Mouse (Mus musculus) liver, embryonic 16.5 days (tissue): ENCODE data around the gene Tmem223. TPM values are rescaled to one million over a fixed set of nuclear protein-coding genes. Genes with fewer than 3 reads are reported as not detected.

Experiments used
- ATAC-seq: fragments of 200-750 bp; cut with Nextera tagmentation; 2 replicates; pipeline ENCODE4 v1.8.0; 2017; ENCODE audit warnings: low read depth, mild to moderate bottlenecking, moderate number of reproducible peaks, moderate library complexity
- H3K27ac ChIP-seq: fragments of 300-500 bp; sonication (generic); 2 replicates; pipeline ENCODE4 v1.5.1; 2014; ENCODE audit warnings: mild to moderate bottlenecking, low read length
- H3K27me3 ChIP-seq: fragments of 300-500 bp; sonication (generic); 2 replicates; pipeline ENCODE4 v1.6.1; 2014; ENCODE audit warnings: low read depth, low read length, mixed read lengths; ENCODE audit not compliant: control insufficient read depth, insufficient read depth
- H3K36me3 ChIP-seq: fragments of 300-500 bp; sonication (generic); 2 replicates; pipeline ENCODE4 v1.6.1; 2014; ENCODE audit warnings: mild to moderate bottlenecking; ENCODE audit not compliant: control insufficient read depth, insufficient read depth
- H3K4me1 ChIP-seq: fragments of 300-500 bp; sonication (generic); 2 replicates; pipeline ENCODE4 v1.6.1; 2014; ENCODE audit warnings: low read depth, low read length, mixed read lengths; ENCODE audit not compliant: control insufficient read depth
- H3K4me2 ChIP-seq: fragments of 300-500 bp; sonication (generic); 2 replicates; pipeline ENCODE4 v1.6.1; 2014; ENCODE audit warnings: low read depth, low read length, mixed read lengths
- H3K4me3 ChIP-seq: fragments of 300-500 bp; sonication (generic); 2 replicates; pipeline ENCODE4 v1.5.1; 2014; ENCODE audit warnings: low read depth, mild to moderate bottlenecking, low read length
- H3K9ac ChIP-seq: fragments of 300-500 bp; sonication (generic); 2 replicates; pipeline ENCODE4 v1.6.1; 2014; ENCODE audit warnings: low read depth, low read length
- H3K9me3 ChIP-seq: fragments of 300-500 bp; sonication (generic); replicated peaks from 2 replicates; pipeline ENCODE4 v1.6.1; 2016; ENCODE audit warnings: low read length; ENCODE audit not compliant: control insufficient read depth
- WGBS: fragments of 180-500 bp; shearing (Covaris S2); extraction: QIAGEN DNeasy Blood & Tissue Kit; methylation state at CpG from one replicate; pipeline ENCODE4 v1.1.7; 2014; ENCODE audit not compliant: insufficient replicate concordance; 5-methylcytosine and 5-hydroxymethylcytosine counted together
- polyA plus RNA-seq: library from polyadenylated mRNA; unstranded; fragments of >200 nt; fragmentation: Nextera tagmentation; extraction: Ambion mirVana; gene quantifications from 2 replicates; pipeline ENCODE4 v1.2.1, GENCODE M21; 2015

Gene Tmem223
- polyA plus RNA-seq, 1 experiment from 2014 or later: 50.9 TPM

DNA sequence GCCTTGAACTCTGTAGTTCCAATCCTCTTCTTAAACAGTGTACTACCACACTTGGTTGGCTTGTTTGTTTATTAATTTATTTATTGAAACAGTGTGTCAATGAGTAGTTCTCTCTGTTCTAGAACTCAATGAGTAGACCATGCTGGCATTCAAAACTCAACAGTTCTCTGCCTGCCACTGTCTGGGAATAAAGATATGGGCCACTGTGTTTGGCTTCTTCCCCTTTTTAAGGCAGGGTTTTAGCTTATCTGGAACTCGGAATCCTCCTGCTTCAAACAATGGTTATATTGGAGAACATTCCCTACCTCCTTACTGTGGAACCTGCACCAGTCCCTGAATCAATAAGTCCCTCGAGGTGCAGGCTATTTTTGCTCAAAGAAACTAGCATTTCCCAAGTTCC lies 11.9 kb upstream of the Tmem223 start:
- H3K9ac ChIP-seq: peak overlapping the region; percentile 52
- H3K4me2 ChIP-seq: peak overlapping the region; percentile 71
- H3K4me1 ChIP-seq: peaks cover 25% of the 10 kb centered on the region
- H3K27ac ChIP-seq: 0 out of 2 replicates have a peak overlapping the region, but pooled peaks have one; percentile 7
- H3K27me3 ChIP-seq: no peaks in the 10 kb centered on the region
- H3K4me3 ChIP-seq: peak overlapping the region; percentile 98
- no peak for ATAC-seq
- peaks cover 27% of the 10 kb centered on the region for H3K36me3 ChIP-seq
- 29% methylated on average over 2 of the region's 2 CpGs for WGBS
- no peaks in the 10 kb centered on the region for H3K9me3 ChIP-seq

DNA sequence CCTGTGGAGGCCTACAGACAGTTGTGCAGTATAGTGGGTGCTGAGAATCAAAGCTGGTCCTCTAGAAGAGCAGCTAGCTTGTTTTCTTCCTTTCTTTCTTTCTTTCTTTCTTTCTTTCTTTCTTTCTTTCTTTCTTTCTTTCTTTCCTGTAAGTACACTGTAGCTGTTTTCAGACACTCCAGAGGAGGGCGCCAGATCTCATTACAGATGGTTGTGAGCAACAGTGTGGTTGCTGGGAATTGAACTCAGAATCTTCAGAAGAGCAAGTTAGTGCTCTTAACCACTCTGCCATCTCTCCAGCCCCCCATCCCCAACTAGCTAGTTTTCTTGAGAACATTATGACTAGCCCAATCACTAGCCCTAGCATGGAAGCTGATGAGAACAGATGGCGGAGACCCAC lies 10.0 kb upstream of the Tmem223 start:
- no peak overlapping the region for H3K9ac ChIP-seq
- H3K9me3 ChIP-seq: 0 out of 2 replicates have a peak, but pooled peaks cover 3% of the 10 kb centered on the region
- no peak overlapping the region for H3K27ac ChIP-seq
- ATAC-seq: no peak
- H3K36me3 ChIP-seq: peaks cover 33% of the 10 kb centered on the region
- H3K27me3 ChIP-seq: no peaks in the 10 kb centered on the region
- H3K4me3 ChIP-seq: no peak overlapping the region
- H3K4me1 ChIP-seq: peaks cover 18% of the 10 kb centered on the region
- H3K4me2 ChIP-seq: no peak overlapping the region
- WGBS: 73% methylated on average over 2 of the region's 2 CpGs

DNA sequence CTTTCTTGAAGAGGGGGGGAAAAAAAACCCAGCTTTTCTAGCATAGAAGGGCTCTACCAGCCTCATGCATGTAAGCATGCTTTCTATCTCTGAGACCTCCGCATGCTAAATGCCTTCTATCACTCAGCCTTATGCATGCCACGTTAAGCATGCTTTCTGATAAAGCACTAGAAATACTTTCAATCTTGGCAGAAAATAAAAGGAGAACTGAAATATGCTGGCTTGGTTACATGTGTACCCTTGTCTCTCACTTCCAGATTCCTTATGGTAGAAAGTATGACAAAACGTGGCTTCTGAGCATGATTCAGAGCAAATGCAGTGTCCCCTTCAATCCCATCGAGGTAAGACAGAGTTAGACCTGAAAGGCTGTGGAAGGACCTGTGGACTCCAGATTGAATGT lies 7.5 kb upstream of the Tmem223 start:
- WGBS: 82% methylated on average over 4 of the region's 4 CpGs
- H3K9ac ChIP-seq: no peak overlapping the region
- H3K4me1 ChIP-seq: peaks cover 8% of the 10 kb centered on the region
- H3K9me3 ChIP-seq: 0 out of 2 replicates have a peak, but pooled peaks cover 3% of the 10 kb centered on the region
- H3K4me2 ChIP-seq: no peak overlapping the region
- H3K4me3 ChIP-seq: no peak overlapping the region
- no peak for ATAC-seq
- no peaks in the 10 kb centered on the region for H3K27me3 ChIP-seq
- no peak overlapping the region for H3K27ac ChIP-seq
- H3K36me3 ChIP-seq: peaks cover 56% of the 10 kb centered on the region

DNA sequence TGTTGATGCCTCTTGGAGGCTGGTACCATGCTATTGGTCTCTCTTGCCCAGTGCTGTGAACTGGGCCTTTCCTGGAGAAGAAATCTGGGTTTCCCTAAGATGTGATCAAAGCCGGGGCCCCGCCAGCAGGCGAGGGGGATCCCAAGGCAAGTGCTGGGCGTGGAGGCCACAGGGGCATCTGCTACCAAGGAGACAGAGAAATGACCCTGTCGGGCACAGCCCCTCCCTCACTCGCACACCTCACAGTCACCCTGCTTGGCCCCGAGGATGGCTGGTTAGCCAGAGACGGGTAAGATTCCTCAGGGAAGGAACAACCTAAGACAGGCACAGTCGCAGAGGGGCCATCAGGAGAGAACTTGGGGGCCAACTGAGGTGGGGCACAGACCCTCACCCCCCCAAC lies 5.2 kb upstream of the Tmem223 start:
- Histone ChIP-seq H3K4me3 (no peak overlapping the region), H3K9me3 (0 out of 2 replicates have a peak, but pooled peaks cover 3% of the 10 kb centered on the region), H3K27ac (no peak overlapping the region), H3K36me3 (peaks cover 74% of the 10 kb centered on the region), H3K4me1 (peaks cover 4% of the 10 kb centered on the region), H3K4me2 (no peak overlapping the region), H3K27me3 (no peaks in the 10 kb centered on the region), H3K9ac (no peak overlapping the region)
- 88% methylated on average over 9 of the region's 9 CpGs for WGBS
- no peak for ATAC-seq

DNA sequence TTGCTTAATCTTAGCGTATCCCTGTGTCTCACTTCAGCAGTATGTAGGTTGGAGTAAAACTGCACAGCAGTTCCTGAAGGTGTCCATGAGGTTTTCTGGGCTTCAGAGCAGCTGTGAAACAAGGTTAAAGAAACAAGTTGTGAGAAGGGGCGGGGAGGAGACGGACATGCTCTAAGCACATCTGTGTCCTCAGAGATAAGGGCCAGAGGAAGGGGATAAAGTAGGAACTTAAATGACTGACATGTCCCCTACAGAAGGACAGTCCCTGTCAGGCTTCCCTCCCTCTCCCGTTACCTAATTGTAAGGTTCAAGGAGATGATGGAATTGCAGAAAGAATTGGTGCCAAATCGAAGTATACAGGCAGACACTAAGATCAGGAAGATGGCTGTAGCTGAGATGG lies 2.2 kb downstream of the Tmem223 start:
- H3K27ac ChIP-seq: peak overlapping the region; percentile 100

DNA sequence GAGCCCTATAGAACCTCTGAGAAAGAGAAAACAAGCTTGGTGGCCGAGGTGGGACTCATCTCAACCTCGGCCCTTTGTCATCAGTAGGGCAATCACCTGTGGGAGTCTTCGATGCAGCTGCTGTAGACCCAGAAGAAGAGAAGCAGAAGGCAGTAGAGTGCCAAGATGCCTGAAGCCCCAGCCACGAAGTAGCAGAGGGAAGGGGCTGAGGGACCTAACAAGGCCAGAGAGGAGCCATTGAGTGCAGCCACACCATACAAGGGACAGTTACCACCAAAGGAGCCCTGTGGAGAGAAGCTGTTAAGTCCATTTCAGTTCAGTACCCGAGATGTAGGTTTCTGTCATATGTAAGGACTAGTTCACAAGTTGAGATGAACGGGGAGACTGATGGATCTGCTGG lies 2.6 kb downstream of the Tmem223 start:
- no peaks in the 10 kb centered on the region for H3K27me3 ChIP-seq
- peaks cover 19% of the 10 kb centered on the region for H3K36me3 ChIP-seq
- peak overlapping the region; percentile 98 for H3K9ac ChIP-seq
- no peaks in the 10 kb centered on the region for H3K9me3 ChIP-seq
- peak overlapping the region; percentile 96 for H3K4me2 ChIP-seq
- H3K4me1 ChIP-seq: peaks cover 40% of the 10 kb centered on the region
- peak overlapping the region; percentile 81 for H3K4me3 ChIP-seq
- peak overlapping the region; percentile 100 for H3K27ac ChIP-seq
- 19% methylated on average over 6 of the region's 6 CpGs for WGBS
- ATAC-seq: no peak

More for the DNA sequence above, 2.2 kb downstream of the Tmem223 start:
- ATAC-seq: peak; percentile 36
- Histone ChIP-seq H3K9me3 (no peaks in the 10 kb centered on the region), H3K4me2 (peak overlapping the region; percentile 96), H3K9ac (peak overlapping the region; percentile 98), H3K27me3 (no peaks in the 10 kb centered on the region), H3K36me3 (peaks cover 22% of the 10 kb centered on the region), H3K4me3 (peak overlapping the region; percentile 81), H3K4me1 (peaks cover 40% of the 10 kb centered on the region)
- WGBS: 21% methylated on average over 5 of the region's 5 CpGs

DNA sequence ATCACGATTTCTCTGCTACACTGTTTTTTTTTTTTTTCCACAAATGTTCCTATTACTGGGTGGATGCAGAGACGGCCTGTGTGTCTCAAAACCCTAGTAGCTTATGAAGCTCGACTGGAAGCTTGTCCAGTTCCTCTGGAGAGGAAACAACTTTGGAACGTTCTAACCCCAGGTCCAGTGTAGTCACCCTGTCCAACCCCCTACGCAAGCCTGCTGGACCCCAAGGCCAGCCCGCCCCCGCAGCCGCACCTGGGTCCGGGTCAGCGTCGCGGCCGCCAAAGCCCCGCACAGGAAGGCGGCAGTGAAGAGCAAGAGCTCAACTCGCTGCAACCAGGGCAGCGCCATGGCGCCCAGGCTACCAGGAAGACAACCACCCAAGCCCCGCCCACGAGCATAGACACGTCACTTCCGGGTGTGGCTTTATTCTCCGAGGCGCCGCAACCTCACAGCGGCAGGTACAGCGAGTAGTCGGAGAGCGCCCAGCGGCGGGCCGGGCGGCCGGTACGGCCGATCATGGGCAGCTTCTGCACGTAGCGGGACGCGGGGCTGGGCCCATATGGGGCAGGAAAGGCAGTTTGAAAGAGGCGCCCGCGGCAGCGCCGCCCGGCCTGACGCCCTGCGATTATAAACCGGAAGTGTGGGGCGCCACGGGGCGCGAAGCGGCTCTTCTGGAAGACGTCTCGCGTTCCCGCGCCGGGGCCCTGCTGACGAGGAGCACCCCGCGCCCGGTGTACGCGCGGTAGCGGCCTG lies 3.5 kb downstream of the Tmem223 start, which contains the start of gene Tmem179b:
Tmem179b (minus strand) TSS at position 382 of the 750 bp plus-strand sequence.
- WGBS: 0% methylated on average over 61 of the region's 68 CpGs

DNA sequence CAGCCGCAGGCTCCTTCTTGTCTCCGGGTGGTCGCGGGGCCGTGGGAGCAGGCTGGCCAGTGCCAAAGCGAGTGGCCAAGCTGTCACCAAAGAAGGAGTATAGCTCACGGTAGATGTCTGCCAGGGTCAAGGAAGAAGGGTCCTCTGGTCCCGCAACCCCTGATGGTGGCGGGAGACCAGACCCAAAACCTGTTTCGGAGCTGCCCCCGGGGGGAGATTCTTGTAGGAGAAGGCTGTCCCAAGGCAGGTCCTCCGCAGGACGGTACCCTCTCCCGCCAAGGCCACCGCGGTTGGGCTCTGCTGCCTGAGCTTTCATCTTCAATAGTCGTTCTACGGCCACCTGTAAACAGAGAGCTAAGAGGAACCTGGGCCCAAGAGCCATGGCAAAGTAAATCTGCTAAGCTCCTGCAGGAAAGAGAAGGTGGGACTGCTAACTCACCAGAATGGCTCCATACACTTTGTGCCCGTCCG lies 4.2 kb downstream of the Tmem223 start:
- H3K36me3 ChIP-seq: peaks cover 7% of the 10 kb centered on the region
- no peaks in the 10 kb centered on the region for H3K9me3 ChIP-seq
- no peak for ATAC-seq
- H3K4me1 ChIP-seq: peaks cover 40% of the 10 kb centered on the region
- peak overlapping the region; percentile 98 for H3K9ac ChIP-seq
- peak overlapping the region; percentile 81 for H3K4me3 ChIP-seq
- H3K27ac ChIP-seq: peak overlapping the region; percentile 100
- WGBS: 3% methylated on average over 20 of the region's 20 CpGs
- peak overlapping the region; percentile 96 for H3K4me2 ChIP-seq
- H3K27me3 ChIP-seq: no peaks in the 10 kb centered on the region

More for the DNA sequence above, 3.5 kb downstream of the Tmem223 start, which contains the start of gene Tmem179b:
- Histone ChIP-seq H3K4me3 (peak within 1 kb of the TSS; percentile 81), H3K36me3 (peaks cover 13% of the 10 kb centered on the region), H3K9ac (peak within 1 kb of the TSS; percentile 98), H3K27me3 (no peaks in the 10 kb centered on the region), H3K4me2 (peak within 1 kb of the TSS; percentile 96), H3K9me3 (no peaks in the 10 kb centered on the region), H3K4me1 (peaks cover 40% of the 10 kb centered on the region), H3K27ac (peak within 1 kb of the TSS; percentile 100)
- ATAC-seq: peak; percentile 89
